Mouse (Mus musculus) spleen, postnatal 4 days (tissue): Measurements from ENCODE around the gene Hspa4l.
"Not testable (repeated sequence)": the region's sequence is repeated elsewhere in the genome, so short reads cannot be mapped to it uniquely, and the experiment has no call there.

Source experiments
- DNase-seq, 2 experiments: peaks; one replicate each; pipeline ENCODE4 v3.0.0; 2022; ENCODE audit warnings: low spot score in 2 of 2

Hspa4l gene

DNA sequence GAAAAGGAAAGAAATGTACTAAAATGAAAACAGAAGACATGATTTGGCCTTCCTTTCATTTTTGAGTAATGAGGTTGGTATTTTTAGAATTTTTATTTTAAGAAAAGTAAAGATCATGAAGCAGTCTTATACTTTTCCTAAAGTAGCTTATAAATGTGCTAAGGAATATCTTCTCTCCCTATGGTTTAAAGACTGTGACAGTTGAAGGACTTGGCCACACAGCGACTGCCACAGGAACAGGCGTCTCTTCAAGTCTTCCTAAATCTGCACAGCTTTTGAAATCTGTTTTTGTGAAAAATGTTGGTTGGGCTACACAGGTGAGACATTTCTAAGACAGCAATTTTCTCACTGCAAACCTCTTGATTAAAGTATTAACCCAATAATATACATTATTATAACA, 69.0 kb downstream of the Hspa4l start:
- DNase-seq, result no peak

DNA sequence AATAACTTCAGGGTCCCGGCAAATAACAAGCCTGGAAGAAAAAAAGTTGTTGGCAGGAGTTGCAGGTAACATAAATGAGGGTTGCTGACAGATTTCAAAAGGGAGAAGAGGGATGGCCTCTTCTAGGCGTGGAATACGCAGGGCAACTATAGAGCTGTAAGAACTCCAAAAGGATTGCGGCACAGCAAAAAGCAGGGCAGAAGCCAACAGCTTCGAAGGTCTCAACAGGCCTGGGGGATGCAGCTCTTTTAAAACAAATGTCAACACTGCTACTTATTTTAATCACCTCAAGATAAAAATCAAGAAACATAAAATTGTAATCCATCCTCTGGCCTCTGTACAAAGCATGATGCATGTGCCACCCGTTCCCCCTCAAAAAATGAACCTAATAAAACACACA, 101.2 kb downstream of the Hspa4l start:
- not testable (repeated sequence) for DNase-seq
